Mouse (Mus musculus) liver, adult 2 months (tissue): ENCODE measurements around the gene Gpbp1.

Experiments used
- CTCF ChIP-seq: fragments of 200-500 bp; IDR thresholded peaks from 2 replicates; pipeline ENCODE4 v1.5.1; 2011; ENCODE audit warnings: low read depth, low read length, control low read depth
- POLR2A ChIP-seq: fragments of 200-500 bp; IDR thresholded peaks from 2 replicates; pipeline ENCODE4 v1.6.1; 2011; ENCODE audit warnings: low read length, control low read depth; ENCODE audit not compliant: insufficient read depth; ENCODE audit errors: extremely low read depth

DNA sequence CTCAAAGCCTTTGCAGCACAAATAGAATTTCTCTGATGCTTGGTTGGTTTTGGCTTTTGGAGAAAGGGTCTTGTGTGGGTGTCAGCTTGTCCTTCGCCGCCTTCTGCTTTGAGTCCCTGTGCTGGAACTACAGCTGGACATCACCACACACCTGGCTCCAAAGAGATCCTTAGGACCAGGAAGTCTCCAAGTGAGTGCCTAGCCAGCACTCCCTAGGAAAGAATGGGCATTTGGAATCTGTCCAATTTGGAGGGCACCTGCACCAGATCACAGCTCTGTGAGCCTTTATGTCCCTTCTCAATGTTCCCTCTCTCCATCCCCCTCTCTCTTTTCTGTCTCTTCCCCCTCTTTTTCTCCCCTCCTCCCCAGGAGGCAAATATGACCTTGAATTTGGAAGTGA lies 34.4 kb upstream of the Gpbp1 start:
- TF ChIP-seq CTCF (no peak), POLR2A (no peak)
